Mouse (Mus musculus) limb, embryonic 15.5 days (tissue): ENCODE measurements around the gene Thsd7b. TPM values are rescaled to one million over a fixed set of nuclear protein-coding genes. Genes with fewer than 3 reads are reported as not detected.

Source experiments
- ATAC-seq: fragments of 200-750 bp; cut with Nextera tagmentation; 2 replicates; pipeline ENCODE4 v1.8.0; 2017; ENCODE audit warnings: low read depth, moderate TSS enrichment; ENCODE audit not compliant: insufficient number of reproducible peaks, low FRiP score, low TSS enrichment
- H3K27ac ChIP-seq: fragments of 300-500 bp; sonication (generic); 2 replicates; pipeline ENCODE4 v1.5.1; 2015; ENCODE audit warnings: moderate library complexity, mild to moderate bottlenecking, inconsistent platforms
- H3K27me3 ChIP-seq: fragments of 300-500 bp; sonication (generic); 2 replicates; pipeline ENCODE4 v1.6.1; 2015; ENCODE audit warnings: inconsistent platforms
- H3K36me3 ChIP-seq: fragments of 300-500 bp; sonication (generic); 2 replicates; pipeline ENCODE4 v1.6.1; 2015; ENCODE audit warnings: inconsistent platforms
- H3K4me1 ChIP-seq: fragments of 300-500 bp; sonication (generic); 2 replicates; pipeline ENCODE4 v1.6.1; 2015; ENCODE audit warnings: inconsistent platforms
- H3K4me2 ChIP-seq: fragments of 300-500 bp; sonication (generic); 2 replicates; pipeline ENCODE4 v1.6.1; 2015; ENCODE audit warnings: mild to moderate bottlenecking, inconsistent platforms
- H3K4me3 ChIP-seq: fragments of 300-500 bp; sonication (generic); 2 replicates; pipeline ENCODE4 v1.5.1; 2015; ENCODE audit warnings: mild to moderate bottlenecking, inconsistent platforms
- H3K9ac ChIP-seq: fragments of 300-500 bp; sonication (generic); 2 replicates; pipeline ENCODE4 v1.6.1; 2015; ENCODE audit warnings: inconsistent platforms
- H3K9me3 ChIP-seq: fragments of 300-500 bp; sonication (generic); 2 replicates; pipeline ENCODE4 v1.6.1; 2016; ENCODE audit warnings: inconsistent platforms
- WGBS: fragments of 180-500 bp; shearing (Covaris S2); methylation state at CpG from one replicate; pipeline ENCODE4 v1.1.7; 2015; 5-methylcytosine and 5-hydroxymethylcytosine counted together
- polyA plus RNA-seq: library from polyadenylated mRNA; unstranded; fragments of >200 nt; fragmentation: Nextera tagmentation; extraction: Ambion mirVana; gene quantifications from 2 replicates; pipeline ENCODE4 v1.2.1, GENCODE M21; 2015

Thsd7b gene
- polyA plus RNA-seq, 1 experiment from 2014 or later = 1.6 TPM

GRCm38 (mm10) chr1:129780589-129780988 lies 507.5 kb downstream of the Thsd7b start:
- Histone ChIP-seq H3K4me3 (no peak overlapping the region), H3K9ac (no peak overlapping the region), H3K36me3 (no peaks in the 10 kb centered on the region), H3K27me3 (no peaks in the 10 kb centered on the region), H3K27ac (no peak overlapping the region), H3K4me2 (no peak overlapping the region), H3K9me3 (no peaks in the 10 kb centered on the region), H3K4me1 (no peaks in the 10 kb centered on the region)
- WGBS = 24% methylated on average over 1 of the region's 1 CpGs
- ATAC-seq = no peak

GRCm38 (mm10) chr1:129798519-129798918 lies 525.4 kb downstream of the Thsd7b start:
- Histone ChIP-seq H3K4me1 (no peaks in the 10 kb centered on the region), H3K9ac (no peak overlapping the region), H3K36me3 (no peaks in the 10 kb centered on the region), H3K4me2 (no peak overlapping the region), H3K4me3 (no peak overlapping the region), H3K9me3 (no peaks in the 10 kb centered on the region), H3K27ac (no peak overlapping the region), H3K27me3 (no peaks in the 10 kb centered on the region)
- ATAC-seq = no peak

GRCm38 (mm10) chr1:129826927-129827326 lies 553.8 kb downstream of the Thsd7b start:
- Histone ChIP-seq H3K36me3 (no peaks in the 10 kb centered on the region), H3K4me1 (no peaks in the 10 kb centered on the region), H3K9me3 (no peaks in the 10 kb centered on the region), H3K27me3 (no peaks in the 10 kb centered on the region), H3K9ac (no peak overlapping the region), H3K27ac (no peak overlapping the region), H3K4me3 (no peak overlapping the region), H3K4me2 (no peak overlapping the region)
- WGBS = 76% methylated on average over 4 of the region's 4 CpGs
- ATAC-seq = no peak

- no peak overlapping the region for H3K4me3 ChIP-seq
- no peak overlapping the region for H3K9ac ChIP-seq
- no peaks in the 10 kb centered on the region for H3K36me3 ChIP-seq
- ATAC-seq = no peak
- H3K4me1 ChIP-seq = no peaks in the 10 kb centered on the region
- no peak overlapping the region for H3K27ac ChIP-seq
- H3K27me3 ChIP-seq = no peaks in the 10 kb centered on the region
- H3K4me2 ChIP-seq = no peak overlapping the region
- H3K9me3 ChIP-seq = no peaks in the 10 kb centered on the region
- 54% methylated on average over 2 of the region's 2 CpGs for WGBS
These were observed 564.2 kb downstream of the Thsd7b start for GRCm38 (mm10) chr1:129837324-129837723.

- WGBS = 13% methylated on average over 3 of the region's 3 CpGs
- no peaks in the 10 kb centered on the region for H3K4me1 ChIP-seq
- no peak overlapping the region for H3K9ac ChIP-seq
- no peak overlapping the region for H3K4me2 ChIP-seq
- no peaks in the 10 kb centered on the region for H3K9me3 ChIP-seq
- H3K36me3 ChIP-seq = no peaks in the 10 kb centered on the region
- 0 out of 2 replicates have a peak, but pooled peaks have one; percentile 35 for ATAC-seq
- H3K4me3 ChIP-seq = no peak overlapping the region
- no peak overlapping the region for H3K27ac ChIP-seq
- no peaks in the 10 kb centered on the region for H3K27me3 ChIP-seq
These were observed 564.7 kb downstream of the Thsd7b start for GRCm38 (mm10) chr1:129837776-129838175.

- Histone ChIP-seq H3K27me3 (no peaks in the 10 kb centered on the region), H3K9ac (no peak overlapping the region), H3K36me3 (no peaks in the 10 kb centered on the region), H3K9me3 (no peaks in the 10 kb centered on the region), H3K27ac (no peak overlapping the region), H3K4me2 (no peak overlapping the region), H3K4me3 (no peak overlapping the region), H3K4me1 (no peaks in the 10 kb centered on the region)
- ATAC-seq = no peak
These were observed 565.4 kb downstream of the Thsd7b start for GRCm38 (mm10) chr1:129838486-129838885.

GRCm38 (mm10) chr1:129843416-129843815 lies 570.3 kb downstream of the Thsd7b start:
- H3K36me3 ChIP-seq = no peaks in the 10 kb centered on the region
- no peak overlapping the region for H3K9ac ChIP-seq
- H3K4me3 ChIP-seq = no peak overlapping the region
- H3K9me3 ChIP-seq = no peaks in the 10 kb centered on the region
- ATAC-seq = no peak
- H3K4me1 ChIP-seq = no peaks in the 10 kb centered on the region
- 46% methylated on average over 2 of the region's 2 CpGs for WGBS
- H3K27ac ChIP-seq = no peak overlapping the region
- H3K4me2 ChIP-seq = no peak overlapping the region
- no peaks in the 10 kb centered on the region for H3K27me3 ChIP-seq

- no peaks in the 10 kb centered on the region for H3K9me3 ChIP-seq
- H3K4me3 ChIP-seq = no peak overlapping the region
- no peaks in the 10 kb centered on the region for H3K27me3 ChIP-seq
- WGBS = 64% methylated on average over 5 of the region's 5 CpGs
- ATAC-seq = no peak
- H3K9ac ChIP-seq = no peak overlapping the region
- H3K4me1 ChIP-seq = no peaks in the 10 kb centered on the region
- H3K27ac ChIP-seq = no peak overlapping the region
- H3K36me3 ChIP-seq = no peaks in the 10 kb centered on the region
- no peak overlapping the region for H3K4me2 ChIP-seq
These were observed 577.0 kb downstream of the Thsd7b start for GRCm38 (mm10) chr1:129850007-129850564.

- H3K36me3 ChIP-seq = no peaks in the 10 kb centered on the region
These were observed 594.6 kb downstream of the Thsd7b start for GRCm38 (mm10) chr1:129867714-129868113.

GRCm38 (mm10) chr1:129874355-129874754 lies 601.3 kb downstream of the Thsd7b start:
- Histone ChIP-seq H3K4me3 (no peak overlapping the region), H3K27ac (no peak overlapping the region), H3K4me2 (no peak overlapping the region), H3K27me3 (no peaks in the 10 kb centered on the region), H3K4me1 (no peaks in the 10 kb centered on the region), H3K9me3 (no peaks in the 10 kb centered on the region), H3K36me3 (no peaks in the 10 kb centered on the region), H3K9ac (no peak overlapping the region)
- 71% methylated on average over 4 of the region's 4 CpGs for WGBS
- ATAC-seq = no peak

More at GRCm38 (mm10) chr1:129867714-129868113, 594.6 kb downstream of the Thsd7b start:
- Histone ChIP-seq H3K9me3 (no peaks in the 10 kb centered on the region), H3K9ac (no peak overlapping the region), H3K4me1 (no peaks in the 10 kb centered on the region), H3K27me3 (no peaks in the 10 kb centered on the region), H3K4me2 (no peak overlapping the region), H3K4me3 (no peak overlapping the region), H3K27ac (no peak overlapping the region)
- 64% methylated on average over 6 of the region's 6 CpGs for WGBS
- no peak for ATAC-seq

- Histone ChIP-seq H3K4me1 (no peaks in the 10 kb centered on the region), H3K4me2 (no peak overlapping the region)
- WGBS = 47% methylated on average over 1 of the region's 1 CpGs
These were observed 614.8 kb downstream of the Thsd7b start for GRCm38 (mm10) chr1:129887861-129888260.

GRCm38 (mm10) chr1:129898121-129898520 lies 625.0 kb downstream of the Thsd7b start:
- Histone ChIP-seq H3K9ac (no peak overlapping the region), H3K4me2 (no peak overlapping the region), H3K27me3 (no peaks in the 10 kb centered on the region), H3K27ac (no peak overlapping the region), H3K4me1 (no peaks in the 10 kb centered on the region), H3K9me3 (no peaks in the 10 kb centered on the region), H3K4me3 (no peak overlapping the region), H3K36me3 (no peaks in the 10 kb centered on the region)
- WGBS = 56% methylated on average over 5 of the region's 5 CpGs
- no peak for ATAC-seq

More at GRCm38 (mm10) chr1:129887861-129888260, 614.8 kb downstream of the Thsd7b start:
- H3K9ac ChIP-seq = no peak overlapping the region
- no peaks in the 10 kb centered on the region for H3K9me3 ChIP-seq
- H3K27me3 ChIP-seq = no peaks in the 10 kb centered on the region
- H3K4me3 ChIP-seq = no peak overlapping the region
- no peak overlapping the region for H3K27ac ChIP-seq
- no peak for ATAC-seq
- H3K36me3 ChIP-seq = no peaks in the 10 kb centered on the region

GRCm38 (mm10) chr1:129915484-129915883 lies 642.4 kb downstream of the Thsd7b start:
- no peaks in the 10 kb centered on the region for H3K9me3 ChIP-seq
- H3K27me3 ChIP-seq = no peaks in the 10 kb centered on the region
- H3K4me1 ChIP-seq = no peaks in the 10 kb centered on the region
- 51% methylated on average over 4 of the region's 4 CpGs for WGBS
- H3K36me3 ChIP-seq = no peaks in the 10 kb centered on the region
- H3K4me3 ChIP-seq = no peak overlapping the region
- H3K27ac ChIP-seq = no peak overlapping the region
- no peak overlapping the region for H3K9ac ChIP-seq
- no peak overlapping the region for H3K4me2 ChIP-seq
- ATAC-seq = no peak
